Mouse (Mus musculus) ES-E14 (cell line): ENCODE measurements around the gene Man1c1. TPM values are rescaled to one million over a fixed set of nuclear protein-coding genes. Genes with fewer than 3 reads are reported as not detected.

ENCODE experiments used
- DNase-seq: peaks from one replicate; pipeline ENCODE4 v3.0.0-alpha.2; 2013; ENCODE audit warnings: low read depth, low spot score
- H3K27ac ChIP-seq: 2 replicates; pipeline ENCODE4 v1.5.1; 2012; ENCODE audit warnings: low read depth, mild to moderate bottlenecking, low read length, moderate library complexity, mixed read lengths; ENCODE audit not compliant: poor library complexity, insufficient read depth, severe bottlenecking
- H3K36me3 ChIP-seq: 2 replicates; pipeline ENCODE4 v1.6.1; 2012; ENCODE audit warnings: mild to moderate bottlenecking, low read length, moderate library complexity, mixed read lengths; ENCODE audit not compliant: control insufficient read depth, poor library complexity, insufficient read depth, severe bottlenecking
- H3K4me1 ChIP-seq, 2 experiments: fragments of 150-350 bp in 1 of 2; sonication (generic) in 1 of 2; 2 replicates each; pipeline ENCODE4 v1.6.1; 2012; ENCODE audit warnings: low read length in 2 of 2, mild to moderate bottlenecking in 1 of 2, mixed read lengths in 1 of 2; ENCODE audit not compliant: control insufficient read depth in 2 of 2, insufficient read depth in 2 of 2, poor library complexity in 1 of 2
- H3K4me3 ChIP-seq, 2 experiments: fragments of 150-350 bp in 1 of 2; sonication (generic) in 1 of 2; 2 replicates each; pipeline ENCODE4 v1.5.1; 2012; ENCODE audit warnings: low read length in 2 of 2, low read depth in 1 of 2, mild to moderate bottlenecking in 1 of 2, mixed read lengths in 1 of 2; ENCODE audit not compliant: insufficient read depth in 1 of 2, poor library complexity in 1 of 2, severe bottlenecking in 1 of 2
- H3K9ac ChIP-seq: 2 replicates; pipeline ENCODE4 v1.6.1; 2012; ENCODE audit warnings: low read depth, mild to moderate bottlenecking, low read length, mixed read lengths; ENCODE audit not compliant: poor library complexity, insufficient read depth, severe bottlenecking
- H3K9me3 ChIP-seq: fragments of 150-350 bp; sonication (generic); 2 replicates; pipeline ENCODE4 v1.6.1; 2012; ENCODE audit warnings: low read depth, mild to moderate bottlenecking, low read length; ENCODE audit not compliant: control insufficient read depth, insufficient read depth
- CHD2 ChIP-seq: IDR thresholded peaks from 2 replicates; pipeline ENCODE4 v1.6.1; 2014; ENCODE audit warnings: mild to moderate bottlenecking, low read depth, low read length, inconsistent platforms
- HCFC1 ChIP-seq: IDR thresholded peaks from 2 replicates; pipeline ENCODE4 v1.6.1; 2012; ENCODE audit warnings: low read length, inconsistent platforms, borderline replicate concordance; ENCODE audit not compliant: insufficient read depth
- MAFK ChIP-seq: IDR thresholded peaks from 2 replicates; pipeline ENCODE4 v1.6.1; 2014; ENCODE audit warnings: mild to moderate bottlenecking, low read depth, low read length, inconsistent platforms; ENCODE audit not compliant: insufficient read depth
- ZC3H11A ChIP-seq: IDR thresholded peaks from 2 replicates; pipeline ENCODE4 v1.6.1; 2012; ENCODE audit warnings: low read depth, mild to moderate bottlenecking, inconsistent platforms, low read length, borderline replicate concordance
- ZNF384 ChIP-seq: IDR thresholded peaks from 2 replicates; pipeline ENCODE4 v1.6.1; 2012; ENCODE audit warnings: low read depth, low read length, inconsistent platforms
- in situ Hi-C, 2 experiments: fragments of 600-800 bp; cut with MboI; formaldehyde crosslinking; loops; one replicate each; pipeline ENCODE4 v1.15.1; 2025; ENCODE audit warnings: low sequenced_read_pairs in 2 of 2, inconsistent platforms in 1 of 2; ENCODE audit not compliant: unreplicated experiment in 2 of 2
- total RNA-seq: library from RNA; depleted of rRNA; stranded (reverse); fragments of 300-350 nt; gene quantifications from 2 replicates; pipeline ENCODE4 v1.2.3, GENCODE M21; 2012

Gene Man1c1
- total RNA-seq, 1 experiment = 6.1 TPM

DNA sequence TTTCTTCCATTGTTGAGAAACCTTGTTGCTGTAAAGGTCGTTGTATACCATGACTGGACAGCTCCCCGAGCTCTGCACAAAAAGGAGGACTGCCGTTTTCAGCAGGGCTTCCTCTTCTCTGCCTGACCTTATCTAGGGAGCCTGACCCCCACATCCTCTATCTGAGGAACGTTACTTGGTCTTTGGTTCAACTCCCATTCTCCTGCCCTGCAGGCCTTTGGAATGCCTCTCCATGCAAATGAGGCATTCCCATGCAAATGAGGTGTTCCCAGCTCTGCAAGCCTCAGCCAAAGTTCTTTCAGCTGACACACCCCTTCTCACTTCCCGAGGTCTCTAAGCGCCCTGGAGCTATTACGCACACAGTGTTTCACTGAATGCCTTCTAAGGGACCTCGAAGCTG lies 26.0 kb upstream of the Man1c1 start:
- Histone ChIP-seq H3K27ac (no peak overlapping the region), H3K4me3 (0 out of 4 replicates have a peak overlapping the region, but pooled peaks of 1 of the 2 experiments have one; percentile 7), H3K9me3 (no peaks in the 10 kb centered on the region), H3K36me3 (no peaks in the 10 kb centered on the region), H3K4me1 (peaks cover 12 to 34% of the 10 kb centered on the region in 2 experiments), H3K9ac (no peak overlapping the region)
- in situ Hi-C loops = no loop called here
- TF ChIP-seq ZNF384 = no peak
- 0 out of 2 replicates have a peak, but pooled peaks have one; percentile 30 for TF ChIP-seq CHD2
- peak; percentile 77 for DNase-seq

DNA sequence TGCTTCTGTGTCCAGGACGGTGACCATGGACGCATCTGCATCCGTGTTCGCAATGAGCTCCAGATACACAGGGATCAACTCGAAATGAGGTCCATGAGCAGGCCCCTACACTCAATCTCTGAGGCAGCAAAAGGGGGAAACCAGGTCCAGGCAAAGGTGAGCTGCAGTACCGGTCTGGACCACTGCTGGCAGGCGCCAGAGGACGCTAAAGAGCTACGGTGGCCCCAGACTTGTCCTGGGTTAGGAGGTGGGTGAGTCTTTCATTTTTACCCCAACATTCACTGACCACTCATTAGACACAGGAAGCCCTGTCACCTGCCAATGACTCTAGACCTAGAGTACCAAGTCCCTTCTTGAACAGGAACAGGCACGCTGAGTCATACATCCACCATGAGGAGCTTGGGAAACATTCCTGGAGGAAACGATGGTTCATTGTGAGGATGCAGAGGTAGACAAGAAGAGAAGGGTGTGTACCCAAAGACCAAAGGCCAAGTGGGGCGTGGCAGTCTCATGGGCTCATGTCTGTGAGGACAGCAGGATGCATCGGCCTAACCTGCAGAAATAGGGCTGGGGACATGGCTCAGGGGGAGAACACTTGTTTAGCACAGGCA lies 21.8 kb upstream of the Man1c1 start:
- H3K4me3 ChIP-seq = no peak overlapping the region
- peak overlapping the region; percentile 20; the same call in 1 of the 2 replicates for H3K27ac ChIP-seq
- peaks cover 12 to 28% of the 10 kb centered on the region in 2 experiments for H3K4me1 ChIP-seq
- no peak overlapping the region for H3K9ac ChIP-seq
- no peaks in the 10 kb centered on the region for H3K9me3 ChIP-seq
- TF ChIP-seq MAFK = 0 out of 2 replicates have a peak, but pooled peaks have one; percentile 35
- TF ChIP-seq ZNF384 = no peak
- no peak for TF ChIP-seq CHD2
- no peaks in the 10 kb centered on the region for H3K36me3 ChIP-seq
- in situ Hi-C loops = no loop called here
- DNase-seq = no peak

DNA sequence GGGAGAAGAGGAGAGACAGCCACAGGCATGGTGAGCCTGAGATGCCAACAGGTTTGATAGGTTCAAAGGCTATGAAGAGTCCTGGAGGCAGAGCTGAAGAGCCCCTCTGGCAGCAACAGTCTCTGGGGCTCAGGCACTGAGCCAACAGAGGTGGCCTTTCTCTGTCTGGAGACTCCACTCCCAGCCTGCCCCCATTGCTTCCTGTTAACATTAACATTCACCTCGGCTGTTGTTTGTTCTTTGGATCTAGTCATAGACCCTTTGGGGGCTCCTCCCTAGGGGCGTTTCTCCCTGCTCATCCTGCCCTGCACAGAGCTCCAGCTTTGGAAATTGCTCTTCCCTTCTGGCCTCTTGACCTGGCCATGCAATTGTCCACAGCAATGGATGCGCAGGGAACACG lies 20.9 kb upstream of the Man1c1 start:
- TF ChIP-seq CHD2 (no peak), ZNF384 (no peak), ZC3H11A (no peak), HCFC1 (no peak), MAFK (no peak)

DNA sequence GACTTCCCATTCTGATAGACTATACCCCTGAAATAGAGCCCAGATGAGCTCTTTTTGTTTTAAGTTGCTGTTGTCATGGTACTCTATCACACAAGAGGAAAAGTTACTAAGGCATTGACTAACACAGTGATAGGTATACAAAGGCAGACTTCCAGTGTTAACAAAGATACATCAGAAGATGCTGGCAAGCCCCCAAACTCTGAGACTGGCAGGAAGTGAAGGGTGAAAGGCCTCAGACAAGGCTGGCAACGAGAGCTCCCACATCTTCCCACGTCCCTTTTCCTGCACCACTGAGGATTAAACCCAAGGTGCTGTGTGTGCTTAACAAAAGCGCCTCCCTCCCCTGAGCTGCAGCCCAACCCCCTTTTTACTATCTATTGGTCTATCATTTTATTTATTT lies 19.2 kb upstream of the Man1c1 start:
- Histone ChIP-seq H3K27ac (no peak overlapping the region), H3K9me3 (no peaks in the 10 kb centered on the region), H3K36me3 (no peaks in the 10 kb centered on the region), H3K4me1 (peaks cover 8 to 16% of the 10 kb centered on the region in 2 experiments; a peak in 3 of 4 replicates), H3K4me3 (no peak overlapping the region), H3K9ac (no peak overlapping the region)
- DNase-seq = no peak
- in situ Hi-C loops = no loop called here
- TF ChIP-seq MAFK (no peak), HCFC1 (no peak), ZNF384 (no peak), CHD2 (no peak), ZC3H11A (no peak)

More for the DNA sequence above, 20.9 kb upstream of the Man1c1 start:
- H3K27ac ChIP-seq = no peak overlapping the region
- H3K4me1 ChIP-seq = peaks cover 8 to 25% of the 10 kb centered on the region in 2 experiments
- H3K4me3 ChIP-seq = no peak overlapping the region
- no peaks in the 10 kb centered on the region for H3K36me3 ChIP-seq
- no peaks in the 10 kb centered on the region for H3K9me3 ChIP-seq
- no peak for DNase-seq
- in situ Hi-C loops = no loop called here
- no peak overlapping the region for H3K9ac ChIP-seq

DNA sequence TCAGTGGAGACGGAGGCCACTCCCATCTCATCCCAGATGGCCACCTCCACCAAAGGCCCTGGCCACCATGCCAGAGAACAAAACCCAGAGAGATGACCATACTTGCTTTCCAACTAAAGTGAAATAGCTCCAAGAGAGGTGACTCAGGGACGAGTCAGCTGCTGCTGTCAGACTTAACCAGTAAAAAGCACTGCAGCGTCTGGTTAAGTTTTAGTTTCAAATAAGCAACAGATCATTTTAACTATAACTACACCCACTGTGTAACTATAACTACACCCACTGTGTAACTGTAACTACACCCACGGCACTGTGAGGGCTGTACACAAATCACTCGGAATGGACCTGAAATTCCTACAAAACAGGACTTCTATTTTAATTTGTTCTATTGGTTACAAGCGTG lies 17.0 kb upstream of the Man1c1 start:
- Histone ChIP-seq H3K9ac (no peak overlapping the region), H3K9me3 (no peaks in the 10 kb centered on the region), H3K4me3 (no peak overlapping the region), H3K36me3 (no peaks in the 10 kb centered on the region), H3K4me1 (peaks cover 8 to 16% of the 10 kb centered on the region in 2 experiments; a peak in 3 of 4 replicates), H3K27ac (no peak overlapping the region)
- in situ Hi-C loops = no loop called here
- no peak for DNase-seq
- TF ChIP-seq HCFC1 = no peak
- no peak for TF ChIP-seq MAFK
- no peak for TF ChIP-seq ZNF384
- TF ChIP-seq CHD2 = no peak
- no peak for TF ChIP-seq ZC3H11A
